In genomic region chr1:128358276-128358675, GRCm38 (mm10) we compare ENCODE assay signal across 9 mouse cellular contexts. TPM values are rescaled to one million over a fixed set of nuclear protein-coding genes. Genes with fewer than 3 reads are reported as not detected.
DNase-seq lines count a peak whose midpoint lies in the region; ATAC-seq and TF ChIP-seq lines count a peak whose summit lies in the region.
"Had no signal": no experiment of that assay in that cellular context is flagged by ENCODE, and none has a peak within 500 bp of the region (broad histone marks: within the 10 kb centered on the region; RNA-seq: fewer than 3 reads in every experiment).

No protein-coding gene starts in this region.

- 55% methylated on average over 6 of the region's 6 CpGs for WGBS in intestine, embryonic 16.5 days
- 64% methylated on average over 6 of the region's 6 CpGs for WGBS in stomach, embryonic 14.5 days

- TF ChIP-seq CTCF in gastrocnemius, adult 2 months (IDR thresholded peaks at IDR 0.05): no peak

- no peaks in the 10 kb centered on the region for H3K9me3 ChIP-seq in intestine, embryonic 16.5 days (ENCODE audit: control insufficient read depth, low read length)
- H3K9me3 ChIP-seq in stomach, embryonic 14.5 days (ENCODE audit: control insufficient read depth, low read depth, low read length): no peaks in the 10 kb centered on the region

- H3K27me3 ChIP-seq in intestine, embryonic 16.5 days (replicated peaks; ENCODE audit: control insufficient read depth, insufficient read depth, low read length): no peaks in the 10 kb centered on the region
- H3K27me3 ChIP-seq in stomach, embryonic 14.5 days (ENCODE audit: control insufficient read depth, insufficient read depth, low read length): no peaks in the 10 kb centered on the region
- H3K27me3 ChIP-seq: Patski had no signal

- intact Hi-C loops in gastrocnemius, adult 2 months (cut with DNase I): loop anchor here (5.0 kb wide), 1 partner anchor 256 kb away; the partner anchor contains the start of genes R3hdm1 and Zranb3

- H3K36me3 ChIP-seq in intestine, embryonic 16.5 days (ENCODE audit: control insufficient read depth, insufficient read depth, low read length): peaks cover 9% of the 10 kb centered on the region
- peaks cover 26% of the 10 kb centered on the region for H3K36me3 ChIP-seq in stomach, embryonic 14.5 days (ENCODE audit: control insufficient read depth, insufficient read depth, low read length)

- peak overlapping the region; percentile 90 for H3K9ac ChIP-seq in intestine, embryonic 16.5 days (ENCODE audit: low read depth, low read length)
- H3K9ac ChIP-seq in stomach, embryonic 14.5 days (replicated peaks; ENCODE audit: low read depth, low read length): 0 out of 2 replicates have a peak overlapping the region, but pooled peaks have one; percentile 65

- H3K4me2 ChIP-seq in intestine, embryonic 16.5 days (ENCODE audit: low read depth, low read length): peak overlapping the region; percentile 59
- H3K4me2 ChIP-seq in stomach, embryonic 14.5 days (replicated peaks; ENCODE audit: low read depth, low read length): peak overlapping the region; percentile 48

- no peak for DNase-seq in gastrocnemius, adult 2 months
- no peak for DNase-seq in gastrocnemius, adult 18-20 months (ENCODE audit: low spot score)
- peak; percentile 20 for DNase-seq in thymus, postnatal 4 days
- DNase-seq in thymus, postnatal 14 days: no peak
- no peak for DNase-seq in spleen, adult 18-20 months
- DNase-seq in spleen, postnatal 14 days (ENCODE audit: low spot score in 2 of 2): no peak

- H3K4me3 ChIP-seq in gastrocnemius, adult 2 months: peak overlapping the region; percentile 76
- peak overlapping the region; percentile 94 for H3K4me3 ChIP-seq in intestine, embryonic 16.5 days (ENCODE audit: low read length)
- H3K4me3 ChIP-seq in stomach, embryonic 14.5 days (ENCODE audit: low read depth, low read length): peak overlapping the region; percentile 65

- ATAC-seq in intestine, embryonic 16.5 days: no peak
- no peak for ATAC-seq in stomach, embryonic 14.5 days (ENCODE audit: insufficient number of reproducible peaks, insufficient read depth, low FRiP score, low read depth)

- H3K4me1 ChIP-seq in intestine, embryonic 16.5 days (ENCODE audit: control insufficient read depth, insufficient read depth, low read length): peaks cover 18% of the 10 kb centered on the region
- peaks cover 6% of the 10 kb centered on the region; the same call in 1 of the 2 replicates for H3K4me1 ChIP-seq in stomach, embryonic 14.5 days (ENCODE audit: control insufficient read depth, insufficient read depth, low read length)

- no peak overlapping the region for H3K27ac ChIP-seq in gastrocnemius, adult 2 months
- no peak overlapping the region for H3K27ac ChIP-seq in intestine, embryonic 16.5 days (ENCODE audit: low read length)
- H3K27ac ChIP-seq in stomach, embryonic 14.5 days (ENCODE audit: low read length): no peak overlapping the region; the same call in 1 of the 2 replicates

RNA-seq across cellular contexts. Expression of gene Mcm6, which starts 1.2 kb away (rescaled TPM):
- total RNA-seq in gastrocnemius, adult 2 months (2021): 1 to 10 TPM; 1.3 to 2.6 TPM
- 1 to 10 TPM; 1.4 to 2.9 TPM for total RNA-seq in gastrocnemius, adult 18-20 months (2021)
- 205 and 225 TPM in 2 replicates for polyA plus RNA-seq in intestine, embryonic 16.5 days (2015; fragmentation: Nextera tagmentation; extraction: Ambion mirVana)
- 252 and 264 TPM in 2 replicates for polyA plus RNA-seq in stomach, embryonic 14.5 days (2014; fragmentation: Nextera tagmentation; extraction: Ambion mirVana)

RNA-seq across cellular contexts. Expression of gene Lct, which starts 30.2 kb away (rescaled TPM):
- not detected for total RNA-seq in gastrocnemius, adult 2 months (2021)
- total RNA-seq in gastrocnemius, adult 18-20 months (2021): not detected
- polyA plus RNA-seq in intestine, embryonic 16.5 days (2015; fragmentation: Nextera tagmentation; extraction: Ambion mirVana): 45.3 and 80.2 TPM in 2 replicates
- polyA plus RNA-seq in stomach, embryonic 14.5 days (2014; fragmentation: Nextera tagmentation; extraction: Ambion mirVana): 0.14 TPM in 2 replicates

RNA-seq across cellular contexts. Expression of gene Dars, which starts 58.9 kb away (rescaled TPM):
- 10 to 100 TPM; 64.7 to 77.0 TPM for total RNA-seq in gastrocnemius, adult 2 months (2021)
- 10 to 100 TPM; 62.4 to 66.9 TPM for total RNA-seq in gastrocnemius, adult 18-20 months (2021)
- 178 TPM in 2 replicates for polyA plus RNA-seq in intestine, embryonic 16.5 days (2015; fragmentation: Nextera tagmentation; extraction: Ambion mirVana)
- polyA plus RNA-seq in stomach, embryonic 14.5 days (2014; fragmentation: Nextera tagmentation; extraction: Ambion mirVana): 97.8 and 105 TPM in 2 replicates
